Mouse (Mus musculus) left cerebral cortex, postnatal 4 days (tissue): ENCODE measurements around the gene Dazap2. TPM values are rescaled to one million over a fixed set of nuclear protein-coding genes. Genes with fewer than 3 reads are reported as not detected.
A peak's percentile ranks its signal among the peaks of the same experiment; 100 is the strongest.
"Not testable (repeated sequence)": the region's sequence is repeated elsewhere in the genome, so short reads cannot be mapped to it uniquely, and the experiment has no call there.

Experiments used
- DNase-seq: peaks from one replicate; pipeline ENCODE4 v3.0.0-alpha.2; 2022
- intact Hi-C: fragments of 180-260 bp; cut with DNase I; formaldehyde crosslinking; loops from one replicate; pipeline ENCODE4 v1.15.1; 2025
- total RNA-seq, 2 experiments: library from RNA; stranded (reverse); gene quantifications; 2 replicates each; pipeline ENCODE4 v1.2.3; 2021

The Dazap2 gene
- total RNA-seq, 2 experiments from 2014 or later: 67.6 to 71.0 TPM

DNA sequence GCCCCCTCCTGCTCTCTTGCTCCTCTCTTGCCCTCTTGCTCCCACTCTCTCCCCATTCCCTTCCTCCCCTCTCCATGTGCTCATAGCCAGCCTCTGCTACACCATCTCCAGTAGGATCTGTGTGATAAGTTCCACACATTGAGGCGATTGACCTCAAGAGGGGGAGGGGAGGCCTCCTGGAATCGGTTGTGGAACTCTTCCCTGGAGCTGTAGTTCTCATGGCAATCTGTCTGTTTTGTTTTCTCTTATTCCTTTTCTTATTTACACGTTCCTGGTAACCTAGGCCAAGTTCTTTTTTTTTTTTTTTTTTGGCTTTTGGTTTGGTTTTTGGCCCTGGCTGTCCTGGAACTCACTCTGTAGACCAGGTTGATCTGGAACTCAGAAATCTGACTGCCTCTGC is 13.5 kb upstream of the Dazap2 start:
- no peak for DNase-seq
- intact Hi-C loops: no loop called here

DNA sequence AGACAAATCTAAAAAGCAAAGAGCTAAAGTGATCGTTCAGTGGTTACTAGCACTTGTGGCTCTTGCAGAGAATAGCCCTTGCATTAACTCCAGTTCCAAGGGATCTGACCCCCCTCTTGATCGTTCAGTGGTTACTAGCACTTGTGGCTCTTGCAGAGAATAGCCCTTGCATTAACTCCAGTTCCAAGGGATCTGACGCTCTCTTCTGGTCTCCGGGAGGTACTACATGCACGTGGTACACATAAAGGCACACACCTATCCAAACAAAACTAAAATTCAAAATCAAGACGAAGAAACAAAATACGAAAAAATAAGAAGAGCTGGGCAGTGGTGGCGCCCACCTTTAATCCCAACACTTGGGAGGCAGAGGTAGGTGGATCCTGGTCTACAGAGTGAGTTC is 8.5 kb upstream of the Dazap2 start:
- intact Hi-C loops, DNase-seq: not testable (repeated sequence)

DNA sequence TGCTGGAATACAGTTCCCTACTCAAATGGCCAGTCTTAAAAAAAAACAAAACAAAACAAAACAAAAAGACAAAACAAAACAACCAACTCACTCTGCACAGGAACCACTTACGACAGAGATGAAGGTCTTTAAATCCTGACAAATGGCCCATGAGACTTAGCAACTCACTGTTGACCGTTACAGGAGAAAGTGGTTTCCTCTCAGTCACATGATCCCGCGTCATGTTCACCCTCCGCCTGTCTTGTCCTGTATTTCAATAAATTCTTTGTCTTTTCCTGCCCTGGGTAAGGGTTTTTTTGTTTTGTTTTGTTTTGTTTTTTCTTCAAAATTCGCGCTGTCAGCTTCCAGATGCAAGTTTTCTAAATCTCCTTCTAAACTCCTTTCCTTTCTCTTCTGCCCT is 3.2 kb upstream of the Dazap2 start:
- DNase-seq: no peak
- intact Hi-C loops: loop anchor here (5.0 kb wide), 2 partner anchors 60 to 75 kb away; partner anchors contain the start of gene Tfcp2

DNA sequence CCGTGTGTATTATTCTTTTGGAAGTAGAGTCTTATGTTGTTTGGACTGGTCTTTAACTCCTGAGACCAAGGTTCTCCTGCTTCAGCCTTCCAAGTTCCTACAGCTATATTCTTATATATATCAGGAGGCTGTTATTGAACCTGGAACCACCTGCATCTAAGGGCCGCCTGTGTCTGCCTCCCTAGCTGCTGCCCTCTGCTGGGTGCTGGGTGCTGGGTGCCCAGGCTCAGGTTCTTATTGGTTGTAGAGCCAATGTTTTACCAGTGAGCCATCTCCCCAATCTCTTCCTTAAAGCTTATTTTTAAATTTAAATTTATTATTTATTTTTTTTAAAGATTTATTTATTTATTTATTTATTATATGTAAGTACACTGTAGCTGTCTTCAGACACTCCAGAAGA is 2.7 kb upstream of the Dazap2 start:
- intact Hi-C loops: loop anchor here (5.0 kb wide), 2 partner anchors 60 to 75 kb away; partner anchors contain the start of gene Tfcp2
- peak; percentile 24 for DNase-seq

DNA sequence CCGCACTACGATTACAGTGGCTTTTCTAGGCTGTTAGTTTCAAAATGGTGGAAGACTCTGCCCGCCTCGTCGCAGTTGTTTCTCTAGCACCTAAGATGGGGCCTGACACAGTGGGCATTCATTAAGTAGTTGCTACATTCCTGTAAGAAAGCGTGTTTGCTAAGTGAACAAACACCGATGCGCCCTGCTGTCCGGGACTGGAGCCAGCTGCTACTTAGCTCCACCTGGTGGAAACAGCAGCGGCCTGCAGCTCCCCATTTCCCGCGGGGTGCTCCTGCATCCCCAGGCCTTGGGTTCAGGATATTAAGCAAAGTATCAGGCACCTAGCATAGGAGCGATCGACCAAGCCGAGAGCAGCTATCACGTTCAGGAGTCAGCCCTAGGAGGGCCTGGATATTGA is 1.6 kb upstream of the Dazap2 start:
- peak; percentile 75 for DNase-seq
- intact Hi-C loops: loop anchor here (5.0 kb wide), 2 partner anchors 61 to 76 kb away; partner anchors contain the start of gene Tfcp2

DNA sequence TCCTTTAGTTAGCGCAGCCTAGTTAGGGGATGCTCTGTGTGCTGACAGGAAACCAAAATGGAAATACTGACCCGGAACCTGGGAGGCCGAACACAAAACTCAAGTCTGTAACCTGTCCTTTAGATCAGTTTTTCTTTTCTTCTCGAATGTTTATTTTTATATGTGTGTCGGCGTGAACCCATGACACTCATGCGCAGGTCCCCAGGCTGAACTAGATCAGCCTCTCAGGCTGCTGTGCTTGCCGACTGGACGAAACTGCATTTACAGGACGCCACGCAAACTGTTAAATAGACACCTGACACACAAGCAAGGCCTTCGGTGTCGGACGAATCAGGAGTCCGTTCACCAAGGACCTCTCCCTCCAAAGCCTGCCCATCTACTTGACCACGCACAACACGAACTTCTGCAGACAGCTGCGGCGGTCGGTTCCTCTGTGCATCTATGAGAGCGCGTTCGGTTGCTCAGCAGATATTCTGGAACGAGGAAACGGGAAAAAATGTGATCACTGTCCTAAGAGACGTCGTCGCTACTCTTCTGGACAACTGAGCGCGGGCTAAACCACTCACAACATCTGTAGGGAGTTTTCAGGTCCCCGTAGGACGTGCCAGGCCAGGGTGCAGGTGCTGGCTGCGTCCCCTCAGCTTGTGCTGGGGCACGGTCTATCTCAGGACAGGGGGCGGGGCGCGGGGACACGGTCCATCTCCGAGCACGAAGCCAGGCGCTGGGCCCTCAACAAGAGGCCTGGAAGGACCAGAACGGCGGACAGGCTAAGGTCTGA is 742 bp upstream of the Dazap2 start:
- intact Hi-C loops: loop anchor here (5.0 kb wide), 2 partner anchors 62 to 77 kb away; partner anchors contain the start of gene Tfcp2
- no peak for DNase-seq

DNA sequence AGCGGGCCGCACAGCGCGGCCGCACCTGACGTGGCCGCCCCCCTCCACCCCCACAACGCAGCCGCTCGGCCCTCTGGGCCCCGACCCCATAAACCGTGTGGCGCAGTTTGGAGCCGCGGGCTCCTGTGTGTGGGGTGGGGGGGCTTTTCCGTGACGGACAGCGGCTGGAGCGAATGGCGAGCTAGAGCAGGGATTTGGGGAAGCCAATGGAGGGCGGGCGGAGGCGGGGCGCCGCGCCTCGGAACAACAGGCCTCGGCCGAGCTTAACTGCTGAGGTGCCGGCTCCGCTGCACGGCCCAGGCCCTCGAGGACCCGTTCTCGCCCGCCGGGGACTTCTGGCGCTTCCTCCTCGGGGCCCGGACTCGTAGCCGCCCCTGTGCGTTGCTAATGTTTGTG is 674 bp downstream of the Dazap2 start:
- intact Hi-C loops: no loop called here
- peak; percentile 97 for DNase-seq

DNA sequence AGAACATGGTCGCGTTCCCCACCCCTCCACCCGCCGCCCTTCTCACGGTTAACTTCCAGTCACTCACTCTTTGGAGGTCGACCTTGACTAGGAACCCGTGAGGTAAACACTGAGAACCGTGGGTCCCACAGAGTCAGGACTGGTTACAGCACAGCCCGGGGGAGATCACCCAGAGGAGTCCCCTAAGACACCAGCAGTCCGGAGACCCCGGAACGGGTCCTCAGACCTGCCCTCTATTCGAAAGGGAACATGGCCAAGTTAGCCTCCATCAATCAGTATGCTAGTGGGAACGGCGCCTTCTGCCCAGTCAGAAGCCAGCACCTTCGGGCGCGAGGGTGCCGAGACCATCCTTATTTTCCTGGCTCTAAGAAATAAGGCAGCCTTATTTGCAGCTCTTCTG is 1.1 kb downstream of the Dazap2 start:
- intact Hi-C loops: no loop called here
- DNase-seq: no peak

DNA sequence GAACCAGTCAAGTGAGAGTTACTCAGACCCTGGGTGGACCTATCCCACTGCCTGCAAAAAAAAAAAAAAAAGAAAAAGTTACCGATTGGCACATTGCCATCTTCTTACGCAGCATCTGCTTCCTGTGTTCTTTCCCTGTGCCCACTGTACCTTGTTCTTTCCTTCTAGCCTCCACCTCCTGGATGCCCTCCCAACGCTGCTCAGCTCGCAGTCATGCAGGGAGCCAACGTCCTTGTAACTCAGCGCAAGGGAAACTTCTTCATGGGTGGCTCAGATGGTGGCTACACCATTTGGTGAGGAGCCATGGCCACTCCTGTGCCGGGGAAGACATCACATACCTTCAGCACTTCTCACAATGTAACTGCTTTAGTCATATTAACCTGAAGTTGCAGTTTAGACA is 4.1 kb downstream of the Dazap2 start:
- intact Hi-C loops: no loop called here
- DNase-seq: no peak

DNA sequence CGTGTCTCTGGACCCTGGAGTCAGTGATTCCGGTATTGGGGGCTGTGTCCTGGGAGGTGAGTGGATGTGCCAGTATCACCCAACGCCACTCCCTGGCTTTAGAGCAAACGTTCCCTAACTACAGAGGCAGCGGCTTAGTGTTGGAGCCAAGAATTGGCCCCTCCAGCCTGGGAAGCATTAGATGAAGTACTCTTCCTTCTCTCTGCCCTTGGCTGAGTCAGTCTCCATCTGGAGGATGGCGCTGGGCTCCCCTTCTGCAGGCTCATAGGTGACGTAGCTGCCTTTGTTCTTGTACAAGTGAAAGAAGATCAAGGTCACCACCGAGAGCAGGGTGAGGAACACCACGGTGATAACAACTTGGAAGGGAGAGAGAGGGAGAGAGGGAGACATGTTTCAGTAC is 6.5 kb downstream of the Dazap2 start:
- DNase-seq, intact Hi-C loops: not testable (repeated sequence)

DNA sequence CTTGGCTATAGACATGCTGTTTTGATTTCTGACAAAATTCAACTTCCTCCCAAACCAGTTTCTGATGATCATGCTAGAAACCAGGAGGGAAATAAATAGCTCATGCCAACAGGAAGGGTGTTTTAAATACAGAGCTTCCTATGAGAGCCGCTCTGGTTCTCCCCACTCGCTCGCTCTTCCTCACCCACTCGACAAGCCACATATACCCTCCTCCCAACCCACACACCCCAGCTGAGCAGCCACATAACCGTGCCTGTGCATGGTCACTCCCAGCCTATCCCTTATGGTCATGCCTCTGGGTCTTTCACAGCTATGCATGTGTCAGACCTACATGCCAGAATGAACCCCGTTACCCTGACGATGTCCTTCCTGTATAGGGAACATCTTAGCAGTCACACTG is 7.0 kb downstream of the Dazap2 start:
- no peak for DNase-seq
- intact Hi-C loops: no loop called here

DNA sequence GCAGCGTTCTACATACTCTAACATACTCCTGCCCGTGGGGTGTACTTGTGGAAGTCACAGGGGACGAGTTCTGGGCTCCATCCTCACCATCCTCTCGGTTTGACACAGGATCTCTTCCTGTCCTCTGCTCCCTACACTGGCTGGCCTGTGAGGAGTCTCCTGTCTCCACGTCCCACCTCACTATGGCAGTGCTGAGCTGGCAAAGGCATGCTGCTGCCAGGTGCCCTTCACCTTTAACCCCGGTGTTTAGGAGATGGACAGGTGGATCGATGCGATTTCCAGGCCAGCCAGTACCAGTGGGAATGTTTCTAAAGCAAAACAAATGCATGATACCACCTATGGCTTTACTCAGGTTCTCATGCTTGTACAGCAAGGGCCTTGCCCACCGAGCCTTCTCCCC is 8.6 kb downstream of the Dazap2 start:
- intact Hi-C loops: no loop called here
- no peak for DNase-seq

DNA sequence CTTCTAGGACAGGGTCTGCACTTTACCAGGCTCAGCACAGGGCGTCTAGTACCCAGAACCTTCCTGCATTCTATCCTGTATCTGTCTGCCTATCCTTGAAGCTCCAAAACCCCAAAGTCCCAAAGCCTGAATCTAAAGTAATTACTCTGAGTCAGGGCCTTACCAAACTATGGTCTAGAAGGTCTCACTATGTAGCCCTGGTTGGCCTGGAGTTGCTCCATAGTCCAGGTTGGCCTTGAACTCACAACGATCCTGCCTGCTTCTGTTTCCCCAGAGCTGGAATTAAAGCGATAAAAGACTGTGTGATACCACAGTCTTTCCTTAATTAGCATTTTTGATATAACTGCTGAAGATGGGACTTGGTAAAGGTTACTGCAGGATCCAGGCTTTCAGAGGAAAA is 9.3 kb downstream of the Dazap2 start:
- intact Hi-C loops: no loop called here
- DNase-seq: no peak

DNA sequence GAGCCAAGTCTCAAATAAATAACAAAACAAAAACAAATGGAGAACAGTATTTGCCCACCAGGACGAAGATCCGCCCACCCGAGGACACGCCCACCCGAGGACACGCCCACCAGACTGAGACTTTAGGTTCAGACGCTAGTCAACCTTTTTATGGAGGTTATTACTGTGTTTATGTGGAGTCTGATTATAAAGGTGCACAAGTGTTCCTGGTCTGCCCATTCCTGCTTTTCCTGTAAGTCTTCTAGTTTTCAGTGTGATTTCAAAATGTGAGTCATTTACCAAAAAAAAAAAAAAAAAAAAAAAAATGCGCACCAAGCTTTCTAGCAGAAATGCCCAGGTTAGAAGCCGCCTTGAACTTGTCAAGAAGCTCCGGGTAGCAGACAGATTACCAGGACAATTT is 12.1 kb downstream of the Dazap2 start:
- intact Hi-C loops: no loop called here
- no peak for DNase-seq

DNA sequence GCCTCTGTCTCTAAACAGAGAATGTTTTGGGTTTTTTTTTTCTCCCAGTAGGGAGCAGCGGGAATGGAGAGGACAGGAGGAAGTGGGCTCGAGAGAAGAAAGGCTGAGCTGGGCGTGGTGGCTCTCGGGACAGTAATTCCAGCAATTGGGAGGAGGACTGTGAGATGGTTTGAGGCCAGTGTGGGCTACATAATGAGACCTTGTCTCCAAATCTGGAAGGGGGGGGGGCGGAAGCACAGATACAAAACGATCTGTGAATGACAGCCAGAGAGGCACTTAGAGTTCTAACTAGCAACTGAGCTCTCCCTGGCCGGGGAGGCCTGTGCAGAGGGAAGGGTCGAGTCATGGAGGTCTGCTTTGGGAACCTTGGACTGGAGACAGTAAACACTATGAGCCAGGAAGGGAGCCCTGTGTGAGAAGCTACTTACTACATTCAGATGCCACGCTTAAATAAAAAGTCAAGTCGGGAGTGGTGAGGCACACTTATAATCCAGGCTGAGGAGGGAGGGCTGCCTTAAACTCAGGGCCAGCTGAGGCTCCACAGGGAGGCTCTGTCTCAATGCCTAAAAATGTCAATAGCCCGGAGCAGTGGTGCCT is 12.7 kb downstream of the Dazap2 start:
- intact Hi-C loops: no loop called here

DNA sequence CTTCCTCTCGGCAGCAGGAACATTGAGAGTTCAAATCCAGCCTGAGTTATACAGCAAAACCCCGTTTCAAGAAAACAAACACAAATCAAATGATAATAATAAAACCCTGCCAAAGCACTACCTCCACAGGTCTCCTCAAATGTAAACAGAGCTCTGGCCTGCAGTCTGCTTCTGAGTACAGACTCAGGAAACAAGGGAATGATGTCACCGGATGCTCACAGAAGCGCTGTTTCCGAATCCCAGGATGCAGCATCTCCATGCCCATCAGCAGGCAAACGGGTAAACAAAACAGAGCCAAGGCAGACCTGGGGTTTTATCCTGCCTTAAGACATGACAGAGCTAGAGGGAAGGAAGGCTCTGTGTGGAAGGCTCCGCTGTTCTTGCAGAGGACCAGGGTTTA is 13.6 kb downstream of the Dazap2 start:
- intact Hi-C loops: no loop called here

More for the DNA sequence above, 12.7 kb downstream of the Dazap2 start:
- DNase-seq: no peak

DNA sequence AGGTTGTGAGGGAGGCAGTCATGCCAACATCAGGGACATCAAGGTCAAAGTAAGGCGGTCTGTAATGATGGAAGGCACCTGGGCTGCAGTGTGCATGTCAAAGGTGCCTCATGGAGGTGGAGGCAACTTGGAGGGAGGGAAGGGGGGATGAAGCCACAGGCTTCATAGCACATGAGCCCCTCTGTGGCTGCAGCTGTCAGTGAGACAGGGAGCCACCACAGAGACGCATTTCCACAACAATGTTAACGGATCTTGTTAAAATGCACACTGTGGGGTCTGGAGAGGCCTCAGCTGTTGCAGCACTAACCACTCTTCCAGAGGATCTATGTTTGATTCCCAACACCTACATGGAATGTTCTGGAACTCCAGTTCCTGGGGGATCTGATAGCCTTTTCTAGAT is 15.0 kb downstream of the Dazap2 start:
- DNase-seq: no peak
- intact Hi-C loops: no loop called here

More for the DNA sequence above, 13.6 kb downstream of the Dazap2 start:
- no peak for DNase-seq

DNA sequence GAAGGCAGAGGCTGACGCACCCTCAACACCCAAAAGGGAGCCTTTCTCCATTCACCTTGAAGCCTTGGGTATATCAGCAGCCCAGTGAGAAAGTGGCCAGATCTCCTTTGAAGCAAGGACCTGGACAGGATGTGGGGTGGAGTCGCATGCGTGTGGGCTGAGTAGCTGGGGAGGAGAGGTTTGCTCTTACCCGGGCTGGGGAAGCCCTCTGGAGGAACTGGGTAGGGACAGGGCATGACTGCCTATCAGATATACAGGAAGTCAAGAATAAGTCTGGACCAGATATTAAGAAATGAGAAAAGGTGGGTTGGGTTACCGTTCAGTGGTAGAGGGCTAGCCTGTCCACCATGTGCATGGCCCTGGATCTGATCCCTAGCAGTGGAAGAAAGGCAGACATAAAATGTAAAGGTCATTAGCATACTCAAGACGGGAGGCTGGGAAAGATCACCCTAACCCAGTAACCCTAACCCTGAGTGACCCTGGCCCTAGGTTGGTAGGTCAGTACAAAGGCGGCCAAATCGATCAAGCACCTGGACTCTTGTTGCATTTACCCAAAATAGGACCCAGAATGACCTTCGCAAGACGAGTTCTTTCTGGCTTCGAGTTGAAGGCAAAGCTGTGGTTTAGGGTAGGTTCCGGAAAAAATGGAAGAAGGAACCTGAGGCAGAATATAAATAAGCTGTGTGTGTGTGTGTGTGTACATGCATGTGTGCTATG is 16.5 kb downstream of the Dazap2 start:
- no peak for DNase-seq
- intact Hi-C loops: no loop called here

DNA sequence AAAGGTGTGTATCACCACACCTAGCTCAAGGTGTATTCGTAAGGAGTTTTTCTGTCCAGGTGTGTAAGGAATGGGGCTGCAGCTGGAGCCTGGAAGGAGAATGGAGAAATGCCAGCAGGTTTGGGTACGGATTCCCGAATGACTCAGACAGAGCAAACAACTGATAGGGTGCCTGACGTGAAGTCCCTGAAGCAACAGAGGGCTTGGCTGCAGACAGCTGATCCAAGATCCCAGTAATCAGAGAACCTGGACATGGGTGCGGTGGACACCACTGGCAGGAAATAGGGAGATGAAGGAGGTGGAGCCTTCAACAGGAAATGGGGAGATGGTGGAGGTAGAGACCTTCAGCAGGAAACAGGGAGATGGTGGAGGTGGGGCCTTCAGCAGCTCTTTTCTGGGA is 17.2 kb downstream of the Dazap2 start:
- no peak for DNase-seq
- intact Hi-C loops: no loop called here

DNA sequence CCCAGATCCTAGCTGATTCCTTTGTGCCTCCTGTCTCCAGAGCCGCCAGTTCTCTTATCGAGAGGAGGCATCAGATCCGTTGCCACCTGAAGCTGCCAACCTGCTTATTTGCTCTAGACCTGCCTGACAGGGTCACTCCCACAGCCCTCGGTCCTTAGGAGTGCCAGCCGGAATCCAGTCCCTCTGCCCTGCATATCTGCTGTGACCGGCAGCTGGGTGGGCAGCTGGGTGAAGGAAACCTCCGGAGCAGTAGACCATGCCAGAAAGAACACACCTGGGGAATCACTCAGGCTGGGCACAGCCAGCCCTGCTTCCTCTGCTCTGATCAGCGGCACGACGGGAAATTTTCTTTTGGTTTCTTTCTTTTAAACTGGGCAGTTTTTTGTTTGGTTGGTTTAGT is 18.2 kb downstream of the Dazap2 start:
- intact Hi-C loops: no loop called here
- no peak for DNase-seq

DNA sequence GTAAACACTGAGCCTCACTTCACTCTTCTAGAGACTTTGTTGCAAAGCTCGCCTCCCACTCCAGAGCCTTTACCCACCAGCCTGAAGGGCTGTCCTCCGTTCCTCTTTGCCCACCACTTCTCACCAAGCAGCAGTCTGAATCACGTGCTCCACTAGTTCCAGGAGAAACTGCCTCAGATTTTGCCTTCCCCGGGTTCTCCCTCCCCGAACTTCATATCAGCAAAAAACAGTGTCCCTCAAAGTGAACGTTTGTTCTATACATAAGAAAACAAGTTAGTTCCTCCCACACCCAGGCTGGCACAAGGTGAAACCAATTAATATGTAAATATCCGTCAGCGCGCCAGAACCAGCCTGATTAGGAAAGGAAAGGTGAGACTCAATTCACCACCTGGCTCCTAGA is 20.1 kb downstream of the Dazap2 start:
- DNase-seq: no peak
- intact Hi-C loops: no loop called here
